Mouse (Mus musculus) testis, adult 10 weeks (tissue): ENCODE results near the gene Uckl1. TPM values are rescaled to one million over a fixed set of nuclear protein-coding genes. Genes with fewer than 3 reads are reported as not detected.

ENCODE experiments used
- polyA plus RNA-seq: library from polyadenylated mRNA; stranded (reverse); fragments of 350-450 nt; fragmentation: Illumina TruSeq; extraction: RNeasy Lipid Tissue Mini Kit (QIAGEN cat#74804); gene quantifications from one replicate; pipeline ENCODE4 v1.2.3, GENCODE M21; 2014; ENCODE audit warnings: low read depth, low replicate concordance

The Uckl1 gene
- 6.7 TPM for polyA plus RNA-seq

DNA sequence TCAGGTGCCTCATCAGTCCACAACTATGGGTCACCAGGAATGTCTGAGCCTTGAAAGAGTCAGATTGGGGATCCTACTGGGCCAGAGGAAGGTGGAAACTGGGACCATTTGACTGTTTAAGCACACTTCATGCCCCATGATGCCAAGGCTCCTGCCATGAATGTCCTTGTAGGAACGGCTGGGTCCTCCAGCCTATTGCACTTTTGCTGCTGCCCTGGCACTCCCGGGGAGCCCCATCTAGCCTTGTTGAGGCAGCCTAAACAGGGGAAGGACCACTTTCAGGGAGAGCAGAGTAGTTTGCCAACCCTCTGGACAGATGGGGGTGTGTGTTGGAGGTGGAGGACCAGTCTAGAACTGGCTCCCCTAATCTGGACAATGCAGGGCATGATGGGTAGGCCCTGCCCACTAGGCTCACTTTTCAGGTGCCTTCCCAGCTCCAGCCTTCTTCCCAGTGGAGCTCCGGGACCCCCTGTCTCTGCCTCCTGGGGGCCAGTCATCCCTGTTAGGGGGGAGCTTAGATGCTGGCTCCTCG, at the start of gene Uckl1:
Gene Uckl1 (minus strand): TSS at position 482 of the 532 bp plus-strand sequence.

DNA sequence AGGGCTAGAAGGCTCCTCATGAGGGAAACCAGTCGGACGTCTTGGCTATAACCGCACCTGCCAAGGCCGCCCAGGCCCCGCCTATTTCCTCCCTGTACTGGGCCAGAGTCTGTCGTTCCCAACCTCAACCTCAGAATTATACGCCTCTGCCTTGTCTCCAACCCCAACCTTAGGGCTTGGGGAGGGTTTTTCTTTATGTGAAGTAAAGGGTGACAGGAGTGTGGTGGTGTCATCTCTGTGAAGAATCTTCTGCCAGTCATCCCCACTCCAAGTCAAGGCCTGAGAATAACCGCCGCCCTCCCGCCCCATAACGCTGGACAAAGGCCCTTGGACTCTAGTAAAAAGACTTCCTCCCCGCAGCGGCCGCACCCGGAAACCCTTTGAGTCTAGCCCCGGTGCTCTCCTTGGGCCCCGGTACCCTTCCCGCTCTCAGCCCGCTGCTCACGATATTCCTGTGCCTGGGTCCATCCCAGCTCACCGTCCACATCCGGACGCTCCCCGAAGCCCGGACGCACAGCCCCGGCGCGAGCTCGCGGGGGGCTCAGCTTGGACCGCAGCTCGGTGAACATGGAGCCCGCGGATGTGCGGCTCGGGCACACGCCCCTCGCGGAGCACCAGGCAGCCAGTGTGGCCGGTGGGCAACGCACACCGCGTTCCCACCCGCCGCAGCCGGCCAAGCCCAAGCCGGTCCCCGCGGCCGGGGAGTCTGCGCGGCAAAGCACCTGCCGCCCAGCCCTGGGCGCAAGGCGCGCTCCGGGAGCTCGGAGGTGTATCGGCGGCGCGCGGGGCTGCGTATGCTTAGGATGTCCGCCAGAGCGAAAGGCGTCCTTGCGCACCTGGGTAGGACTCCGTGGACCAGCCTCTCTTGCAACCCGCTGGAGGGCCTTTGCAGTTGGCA, 14.0 kb upstream of the Uckl1 start, which contains the start of gene Samd10:
Gene Samd10 (minus strand): TSS at position 759 of the 898 bp plus-strand sequence.

DNA sequence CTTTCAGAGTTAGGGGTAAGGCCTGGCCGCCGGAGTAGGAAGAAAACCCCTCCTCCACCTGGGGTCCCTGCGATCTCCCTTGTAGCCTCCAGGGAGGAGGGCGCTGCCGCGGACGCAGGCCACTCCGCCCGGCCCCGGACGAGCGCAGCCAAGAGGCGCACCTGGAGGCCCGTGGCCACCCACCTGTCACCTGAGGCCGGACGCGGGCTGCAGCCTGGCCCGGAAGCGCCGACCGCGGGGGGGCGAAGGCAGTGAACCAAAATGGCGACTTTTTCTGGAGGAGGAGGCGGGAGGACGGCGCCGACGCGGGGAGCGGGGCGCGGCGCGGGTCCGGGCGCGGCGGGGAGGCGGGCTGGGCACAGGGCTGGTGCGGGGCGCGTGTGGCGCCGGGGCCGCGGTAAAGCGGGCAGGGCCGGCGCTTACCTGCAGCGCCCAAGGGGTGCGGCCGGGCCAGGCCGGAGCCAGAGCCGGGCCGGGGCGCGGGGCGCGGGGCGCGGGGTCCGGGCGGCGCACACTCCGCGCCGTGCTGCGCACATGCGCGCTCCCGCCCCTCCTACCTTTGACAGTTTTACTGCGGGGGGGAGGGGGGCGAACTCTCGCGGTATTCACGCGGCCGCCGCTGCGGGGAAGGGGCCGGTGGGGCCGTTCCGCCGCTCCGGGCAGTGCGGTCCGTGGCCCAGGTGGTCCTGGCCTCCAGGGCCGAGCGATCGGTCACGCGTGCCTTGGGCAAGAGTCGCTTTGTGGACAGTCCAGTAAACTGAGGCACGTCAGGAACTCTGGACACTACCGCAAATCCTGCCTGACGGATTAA, 7.7 kb upstream of the Uckl1 start, which contains the start of gene Zfp512b:
Gene Zfp512b (minus strand): TSS at position 573 of the 811 bp plus-strand sequence.

DNA sequence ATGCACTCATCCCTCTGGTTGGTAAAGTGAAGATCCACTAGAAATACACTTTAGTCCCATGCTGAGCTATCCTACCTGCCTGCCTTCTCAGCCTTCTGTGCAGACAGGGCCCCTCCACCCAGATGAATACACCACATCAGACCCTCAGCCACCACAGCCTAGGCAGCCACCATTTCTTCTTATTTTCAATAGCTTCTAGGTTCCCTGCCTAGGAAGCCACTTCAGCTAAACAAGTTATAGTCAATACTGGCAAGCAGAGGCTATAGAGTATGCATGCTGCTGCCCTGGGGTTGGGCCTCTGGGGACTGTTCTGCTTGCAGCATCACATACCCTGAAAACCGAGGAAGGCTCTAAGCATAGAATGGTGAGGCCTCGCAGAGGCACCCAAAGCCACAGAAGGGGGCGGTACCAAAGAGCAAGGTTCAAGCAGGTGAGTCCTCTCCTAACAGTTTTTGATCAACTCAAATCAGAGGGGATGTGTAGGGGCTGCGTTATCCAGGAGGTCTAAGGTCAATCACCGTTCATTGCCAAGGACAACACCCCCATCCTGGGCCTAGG, 6.9 kb upstream of the Uckl1 start, which contains the start of gene Prpf6:
Gene Prpf6 (plus strand): TSS at position 341 of the 558 bp plus-strand sequence.

DNA sequence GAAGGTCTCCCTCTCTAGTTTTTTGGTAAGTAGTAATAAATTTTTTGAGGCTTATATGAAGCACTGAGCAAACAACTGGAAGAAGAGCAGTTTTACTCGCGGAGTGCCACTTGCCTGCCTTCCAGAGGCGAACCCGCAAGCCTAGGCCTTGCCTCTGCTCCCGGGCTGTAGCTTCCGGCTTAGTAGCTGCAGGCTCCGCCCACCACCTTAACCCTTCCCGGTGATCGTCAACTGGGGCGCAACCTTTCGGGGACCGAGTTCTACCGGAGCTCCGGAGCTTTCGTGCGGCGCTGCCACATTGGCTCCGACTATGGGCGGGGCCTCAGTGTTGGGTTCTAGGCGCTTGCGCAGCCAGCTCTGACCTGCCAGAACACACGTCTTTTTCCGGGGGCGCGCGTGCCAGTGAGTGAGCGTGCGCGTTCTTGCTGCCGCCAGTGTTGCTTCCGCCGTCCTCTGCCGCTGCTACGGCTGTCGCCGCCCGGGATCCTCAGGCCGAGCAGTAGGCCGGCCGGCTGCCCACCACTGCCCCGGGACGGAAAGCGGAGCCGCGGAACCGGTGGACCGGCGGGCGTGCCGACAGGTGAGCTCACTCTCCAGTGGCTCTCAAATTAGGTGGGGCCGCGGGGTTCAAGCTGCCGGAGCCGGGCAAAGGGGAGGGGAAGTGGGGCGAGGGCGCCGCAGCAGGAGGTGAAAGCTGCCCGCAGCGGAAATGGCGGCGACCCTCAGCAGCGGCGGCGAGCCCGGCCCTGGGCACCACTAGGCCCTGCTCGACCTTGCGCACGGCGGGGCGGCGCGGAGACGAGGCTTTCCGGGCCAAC, 64.4 kb downstream of the Uckl1 start, which contains the start of gene Dnajc5:
Gene Dnajc5 (plus strand): TSS at position 368 of the 818 bp plus-strand sequence.

Other genes with a start within 250 kb of the Uckl1 start
- 0.88 TPM for gene Zgpat, start 220.0 kb downstream of the Uckl1 start, polyA plus RNA-seq
- 36.4 TPM for gene Arfrp1, start 219.5 kb downstream of the Uckl1 start, polyA plus RNA-seq
- 0.50 TPM for gene Lime1, start 204.8 kb downstream of the Uckl1 start, polyA plus RNA-seq
- gene Zbtb46, start 125.5 kb downstream of the Uckl1 start, polyA plus RNA-seq: 2.3 TPM
- gene Abhd16b, start 91.7 kb downstream of the Uckl1 start, polyA plus RNA-seq: 9.6 TPM
- gene Tpd52l2, start 87.8 kb downstream of the Uckl1 start, polyA plus RNA-seq: 13.2 TPM
- 16.9 TPM for gene Dnajc5, start 64.4 kb downstream of the Uckl1 start, polyA plus RNA-seq
- 25.6 TPM for gene Prpf6, start 7.0 kb upstream of the Uckl1 start, polyA plus RNA-seq
- gene Zfp512b, start 7.9 kb upstream of the Uckl1 start, polyA plus RNA-seq: 13.4 TPM
- gene Samd10, start 14.3 kb upstream of the Uckl1 start, polyA plus RNA-seq: 14.0 TPM
- gene Gm29797, start 72.1 kb upstream of the Uckl1 start, polyA plus RNA-seq: not detected
- gene Sox18, start 86.7 kb upstream of the Uckl1 start, polyA plus RNA-seq: 0.13 TPM
- gene Tcea2, start 95.4 kb upstream of the Uckl1 start, polyA plus RNA-seq: 73.6 TPM
- 8.8 TPM for gene Rgs19, start 109.1 kb upstream of the Uckl1 start, polyA plus RNA-seq
- 0.90 TPM for gene Lkaaear1, start 113.5 kb upstream of the Uckl1 start, polyA plus RNA-seq
- gene Oprl1, start 130.1 kb upstream of the Uckl1 start, polyA plus RNA-seq: 2.3 TPM
- gene Myt1, start 178.4 kb upstream of the Uckl1 start, polyA plus RNA-seq: 2.4 TPM